Mouse (Mus musculus) heart, adult 2 months (tissue): ENCODE results near the gene Dnajc22. TPM values are rescaled to one million over a fixed set of nuclear protein-coding genes. Genes with fewer than 3 reads are reported as not detected.

Source experiments
- DNase-seq, 2 experiments: peaks; one replicate each; pipeline ENCODE4 v3.0.0; 2021
- H3K27ac ChIP-seq: fragments of 200-600 bp; 2 replicates; pipeline ENCODE4 v1.8.1; 2022
- H3K27me3 ChIP-seq: fragments of 200-500 bp; 2 replicates; pipeline ENCODE4 v1.6.1; 2012; ENCODE audit warnings: mild to moderate bottlenecking, low read length, inconsistent platforms, mixed read lengths; ENCODE audit not compliant: control insufficient read depth, insufficient read depth
- H3K36me3 ChIP-seq: fragments of 200-500 bp; 2 replicates; pipeline ENCODE4 v1.6.1; 2012; ENCODE audit warnings: low read length, inconsistent platforms; ENCODE audit not compliant: control insufficient read depth, insufficient read depth
- H3K4me1 ChIP-seq: fragments of 200-500 bp; 2 replicates; pipeline ENCODE4 v1.6.1; 2011; ENCODE audit warnings: low read length; ENCODE audit not compliant: control insufficient read depth, insufficient read depth
- H3K4me3 ChIP-seq: fragments of 200-600 bp; 2 replicates; pipeline ENCODE4 v1.8.1; 2022
- H3K79me2 ChIP-seq: fragments of 200-500 bp; replicated peaks from 2 replicates; pipeline ENCODE4 v1.6.1; 2012; ENCODE audit warnings: mild to moderate bottlenecking, inconsistent platforms, low read length, moderate library complexity, mixed read lengths; ENCODE audit not compliant: control insufficient read depth, insufficient read depth
- H3K9ac ChIP-seq: fragments of 200-500 bp; 2 replicates; pipeline ENCODE4 v1.6.1; 2012; ENCODE audit warnings: low read depth, mild to moderate bottlenecking, control low read depth, inconsistent platforms, low read length, mixed read lengths
- CTCF ChIP-seq: fragments of 200-600 bp; IDR thresholded peaks from 2 replicates; pipeline ENCODE4 v1.8.1; 2022; ENCODE audit warnings: antibody characterized with exemption, mild to moderate bottlenecking, moderate library complexity
- EP300 ChIP-seq: fragments of 200-500 bp; IDR thresholded peaks from 2 replicates; pipeline ENCODE4 v1.6.1; 2011; ENCODE audit warnings: low read depth, low read length, control low read depth; ENCODE audit not compliant: insufficient read depth
- POLR2A ChIP-seq: fragments of 200-500 bp; IDR thresholded peaks from 2 replicates; pipeline ENCODE4 v1.6.1; 2011; ENCODE audit warnings: mild to moderate bottlenecking, low read depth, low read length, control low read depth; ENCODE audit not compliant: insufficient read depth
- WGBS: fragments of 180-500 bp; shearing (Covaris S2); methylation state at CpG from one replicate; pipeline ENCODE4 v1.1.7; 2018; 5-methylcytosine and 5-hydroxymethylcytosine counted together
- intact Hi-C: fragments of 180-260 bp; cut with DNase I; formaldehyde crosslinking; loops from one replicate; pipeline ENCODE4 v1.15.1; 2025
- polyA plus RNA-seq: library from polyadenylated mRNA; depleted of rRNA; stranded (reverse); fragments of >200 nt; gene quantifications from 2 replicates; pipeline ENCODE4 v1.2.3, GENCODE M21; 2012
- total RNA-seq, 2 experiments: library from RNA; stranded (reverse); gene quantifications; 2 replicates each; pipeline ENCODE4 v1.2.3; 2021

Gene Dnajc22
- total and polyA plus RNA-seq, 3 experiments: 0.18 to 0.57 (median 0.44) TPM

GRCm38 (mm10) chr15:99078181-99078910 is 14.6 kb upstream of the Dnajc22 start:
- TF ChIP-seq CTCF (no peak), EP300 (no peak), POLR2A (no peak)
- 52% methylated on average over 15 of the region's 15 CpGs for WGBS
- H3K9ac ChIP-seq: no peak overlapping the region
- H3K4me1 ChIP-seq: peaks cover 2% of the 10 kb centered on the region
- no peaks in the 10 kb centered on the region for H3K27me3 ChIP-seq
- no peak overlapping the region for H3K4me3 ChIP-seq
- no peak overlapping the region for H3K27ac ChIP-seq
- intact Hi-C loops: no loop called here
- no peaks in the 10 kb centered on the region for H3K36me3 ChIP-seq
- no peak for DNase-seq
- H3K79me2 ChIP-seq: no peaks in the 10 kb centered on the region

GRCm38 (mm10) chr15:99079804-99080203 is 13.2 kb upstream of the Dnajc22 start:
- no peaks in the 10 kb centered on the region for H3K36me3 ChIP-seq

GRCm38 (mm10) chr15:99082322-99082721 is 10.6 kb upstream of the Dnajc22 start:
- Histone ChIP-seq H3K36me3 (no peaks in the 10 kb centered on the region), H3K27me3 (peaks cover 2% of the 10 kb centered on the region), H3K27ac (no peak overlapping the region), H3K4me1 (no peaks in the 10 kb centered on the region), H3K4me3 (no peak overlapping the region), H3K79me2 (no peaks in the 10 kb centered on the region), H3K9ac (no peak overlapping the region)
- intact Hi-C loops: loop anchor here (5.0 kb wide), 2 partner anchors 55 to 180 kb away; no protein-coding TSS in a partner anchor
- TF ChIP-seq EP300: no peak
- TF ChIP-seq POLR2A: no peak
- no peak for TF ChIP-seq CTCF
- DNase-seq: no peak
- WGBS: 95% methylated on average over 12 of the region's 12 CpGs

More at GRCm38 (mm10) chr15:99079804-99080203, 13.2 kb upstream of the Dnajc22 start:
- DNase-seq: no peak
- no peaks in the 10 kb centered on the region for H3K79me2 ChIP-seq
- no peaks in the 10 kb centered on the region for H3K27me3 ChIP-seq
- no peak for TF ChIP-seq EP300
- no peak overlapping the region for H3K9ac ChIP-seq
- H3K4me3 ChIP-seq: no peak overlapping the region
- intact Hi-C loops: loop anchor here (5.0 kb wide), 2 partner anchors 57 to 182 kb away; no protein-coding TSS in a partner anchor
- 76% methylated on average over 3 of the region's 3 CpGs for WGBS
- no peak overlapping the region for H3K27ac ChIP-seq
- H3K4me1 ChIP-seq: no peaks in the 10 kb centered on the region

- H3K27me3 ChIP-seq: peaks cover 6% of the 10 kb centered on the region
- H3K4me3 ChIP-seq: no peak overlapping the region
- no peak for DNase-seq
- no peak overlapping the region for H3K27ac ChIP-seq
- no peaks in the 10 kb centered on the region for H3K4me1 ChIP-seq
- no peaks in the 10 kb centered on the region for H3K79me2 ChIP-seq
- H3K9ac ChIP-seq: no peak overlapping the region
- WGBS: 91% methylated on average over 16 of the region's 16 CpGs
- no peaks in the 10 kb centered on the region for H3K36me3 ChIP-seq
- TF ChIP-seq POLR2A (no peak), EP300 (no peak), CTCF (no peak)
- intact Hi-C loops: loop anchor here (5.0 kb wide), 2 partner anchors 54 to 179 kb away; no protein-coding TSS in a partner anchor
These were observed 10.1 kb upstream of the Dnajc22 start for GRCm38 (mm10) chr15:99082840-99083239.

- 63% methylated on average over 9 of the region's 9 CpGs for WGBS
- TF ChIP-seq POLR2A (no peak), EP300 (0 out of 2 replicates have a peak, but pooled peaks have one; percentile 53), CTCF (peak; percentile 79)
- no peaks in the 10 kb centered on the region for H3K4me1 ChIP-seq
- H3K36me3 ChIP-seq: no peaks in the 10 kb centered on the region
- peaks cover 10% of the 10 kb centered on the region for H3K27me3 ChIP-seq
- no peaks in the 10 kb centered on the region for H3K79me2 ChIP-seq
- H3K4me3 ChIP-seq: no peak overlapping the region
- intact Hi-C loops: loop anchor here (5.0 kb wide), 2 partner anchors 54 to 179 kb away; no protein-coding TSS in a partner anchor
- no peak overlapping the region for H3K9ac ChIP-seq
- H3K27ac ChIP-seq: no peak overlapping the region
- peak; percentile 46 to 57 for DNase-seq
These were observed 9.7 kb upstream of the Dnajc22 start for GRCm38 (mm10) chr15:99083258-99083657.
